Mouse (Mus musculus) ES-Bruce4 (cell line): Measurements from ENCODE around the gene Prep. TPM values are rescaled to one million over a fixed set of nuclear protein-coding genes. Genes with fewer than 3 reads are reported as not detected.

Experiments
- H3K27ac ChIP-seq: 2 replicates; pipeline ENCODE4 v1.5.1; 2012; ENCODE audit warnings: low read length, inconsistent platforms; ENCODE audit not compliant: insufficient read depth
- H3K27me3 ChIP-seq: 2 replicates; pipeline ENCODE4 v1.6.1; 2012; ENCODE audit warnings: mild to moderate bottlenecking, low read length, inconsistent platforms; ENCODE audit not compliant: control insufficient read depth, poor library complexity, insufficient read depth, severe bottlenecking
- H3K36me3 ChIP-seq: 2 replicates; pipeline ENCODE4 v1.6.1; 2012; ENCODE audit warnings: inconsistent platforms, mild to moderate bottlenecking, low read length, moderate library complexity; ENCODE audit not compliant: control insufficient read depth, poor library complexity, insufficient read depth, severe bottlenecking
- H3K4me1 ChIP-seq: one replicate; pipeline ENCODE4 v1.8.1; 2011; ENCODE audit warnings: low read length; ENCODE audit not compliant: control insufficient read depth, insufficient read depth
- H3K4me3 ChIP-seq: 2 replicates; pipeline ENCODE4 v1.5.1; 2011; ENCODE audit warnings: low read depth, mild to moderate bottlenecking, low read length
- H3K9ac ChIP-seq: 2 replicates; pipeline ENCODE4 v1.6.1; 2012; ENCODE audit warnings: low read depth, mild to moderate bottlenecking, inconsistent platforms; ENCODE audit not compliant: poor library complexity, severe bottlenecking
- H3K9me3 ChIP-seq: replicated peaks from 2 replicates; pipeline ENCODE4 v1.6.1; 2012; ENCODE audit warnings: mild to moderate bottlenecking, low read length, inconsistent platforms; ENCODE audit not compliant: control insufficient read depth, poor library complexity, insufficient read depth, severe bottlenecking
- CTCF ChIP-seq: IDR thresholded peaks from one replicate; pipeline ENCODE4 v1.8.1; 2011; ENCODE audit warnings: low read depth, low read length
- EP300 ChIP-seq: IDR thresholded peaks from 2 replicates; pipeline ENCODE4 v1.6.1; 2011; ENCODE audit warnings: low read depth, low read length; ENCODE audit not compliant: insufficient read depth
- POLR2A ChIP-seq: IDR thresholded peaks from one replicate; pipeline ENCODE4 v1.8.1; 2011; ENCODE audit warnings: low read length; ENCODE audit not compliant: insufficient read depth
- polyA plus RNA-seq: library from polyadenylated mRNA; stranded (reverse); fragments of >200 nt; gene quantifications from 2 replicates; pipeline ENCODE4 v1.2.4, GENCODE M21; 2011; ENCODE audit warnings: low read depth; ENCODE audit not compliant: missing spikeins, insufficient read depth, insufficient read length

The Prep gene
- polyA plus RNA-seq, 1 experiment = 24.1 TPM

DNA sequence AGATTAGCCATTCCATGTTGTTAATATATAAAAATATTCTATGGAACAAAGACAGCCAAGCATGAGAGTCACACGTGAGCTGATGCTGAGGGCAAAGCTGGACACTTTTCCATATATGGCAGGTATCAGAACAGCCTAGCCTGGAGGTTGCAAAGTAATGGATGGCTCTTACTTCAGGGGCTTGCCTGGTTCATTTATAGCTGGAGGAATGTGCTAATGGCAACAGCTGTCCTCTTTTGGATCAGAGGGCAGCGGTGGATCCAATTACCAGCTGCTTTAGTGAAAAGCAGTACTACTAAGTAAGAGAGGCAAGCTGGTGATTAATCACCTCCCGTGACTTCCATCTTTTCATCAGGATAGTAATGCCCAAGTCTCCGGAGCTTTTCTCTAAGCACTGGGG, 41.8 kb upstream of the Prep start:
- H3K27me3 ChIP-seq = no peaks in the 10 kb centered on the region
- TF ChIP-seq EP300 = no peak
- no peak overlapping the region for H3K9ac ChIP-seq
- no peak overlapping the region for H3K27ac ChIP-seq
- H3K9me3 ChIP-seq = no peaks in the 10 kb centered on the region
- no peaks in the 10 kb centered on the region for H3K4me1 ChIP-seq
- no peaks in the 10 kb centered on the region for H3K36me3 ChIP-seq
- no peak overlapping the region for H3K4me3 ChIP-seq

DNA sequence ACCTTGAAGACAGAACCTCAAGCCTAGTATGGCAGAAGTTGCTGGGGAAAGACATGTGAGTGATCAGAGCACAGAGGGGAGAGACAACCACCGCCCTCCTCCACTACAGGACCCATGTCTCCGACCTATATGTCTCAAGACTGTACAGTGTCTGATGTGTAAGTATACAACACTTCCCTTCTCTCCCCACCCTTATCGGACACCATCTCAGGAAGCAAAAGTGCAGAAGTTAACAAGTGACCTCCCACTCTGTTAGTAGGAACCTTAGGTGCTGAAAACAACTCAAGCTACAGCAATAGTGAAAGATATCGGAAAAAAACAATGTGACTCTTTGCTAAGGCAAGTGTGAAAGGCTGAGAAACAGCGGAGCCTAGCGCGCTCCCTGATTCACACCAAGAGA, 40.1 kb upstream of the Prep start:
- Histone ChIP-seq H3K36me3 (no peaks in the 10 kb centered on the region), H3K27ac (no peak overlapping the region), H3K9me3 (no peaks in the 10 kb centered on the region), H3K27me3 (no peaks in the 10 kb centered on the region), H3K4me1 (no peaks in the 10 kb centered on the region), H3K9ac (no peak overlapping the region), H3K4me3 (no peak overlapping the region)
- TF ChIP-seq POLR2A (no peak), EP300 (no peak), CTCF (no peak)

DNA sequence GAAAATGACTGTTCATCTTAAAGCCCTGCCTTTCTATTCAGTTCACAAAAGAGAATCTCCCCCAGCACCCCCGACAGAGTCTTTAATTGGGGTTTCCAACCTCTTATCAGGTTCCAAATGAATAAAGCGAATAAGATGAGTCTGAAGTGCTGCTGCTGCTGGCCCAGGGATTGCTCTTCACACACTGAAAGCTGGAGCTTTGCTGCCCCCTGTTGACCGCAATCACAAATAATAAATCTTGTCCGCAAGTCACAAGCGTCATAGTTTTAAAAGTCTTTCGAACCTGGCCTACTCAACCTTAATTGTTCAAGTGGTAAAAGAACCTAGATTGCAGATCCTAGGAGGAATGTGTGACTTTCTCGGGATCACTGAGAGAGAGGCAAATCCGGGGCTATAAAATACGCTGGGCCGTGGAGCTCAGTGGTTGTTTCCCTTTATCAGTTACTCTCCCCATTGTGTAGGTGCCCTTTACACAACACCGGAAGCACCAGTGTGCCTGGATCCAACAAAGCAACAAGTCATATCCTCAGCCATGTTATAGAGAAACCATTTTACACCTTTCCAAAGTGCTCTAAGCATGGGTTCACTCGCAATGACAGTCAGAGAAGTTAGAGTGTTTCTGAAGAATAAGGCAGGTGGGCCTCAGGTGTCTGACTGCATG, 21.6 kb upstream of the Prep start:
- no peak for TF ChIP-seq POLR2A
- peak; percentile 60 for TF ChIP-seq CTCF
- Histone ChIP-seq H3K9ac (no peak overlapping the region), H3K4me1 (no peaks in the 10 kb centered on the region), H3K4me3 (no peak overlapping the region), H3K27me3 (no peaks in the 10 kb centered on the region), H3K9me3 (no peaks in the 10 kb centered on the region), H3K36me3 (no peaks in the 10 kb centered on the region), H3K27ac (no peak overlapping the region)

DNA sequence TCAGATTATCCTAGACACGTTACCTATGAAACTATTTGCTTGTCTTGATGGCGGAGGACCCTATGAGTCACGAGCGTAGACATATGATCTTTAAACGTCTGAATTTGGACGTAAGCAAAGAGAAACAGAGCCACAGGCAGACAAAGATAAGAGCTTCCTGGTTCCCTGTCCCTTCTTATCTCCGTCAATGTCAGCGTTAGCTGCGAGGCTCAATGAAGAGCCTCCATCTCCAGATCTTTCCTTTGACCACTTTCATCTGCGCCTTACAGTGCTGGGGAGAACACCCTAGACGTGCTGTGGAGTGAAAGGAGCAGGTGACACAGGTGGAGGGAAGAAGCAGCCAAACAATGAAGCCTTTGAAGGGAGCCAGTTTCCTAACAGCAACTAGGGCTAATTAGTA, 18.8 kb upstream of the Prep start:
- Histone ChIP-seq H3K4me1 (no peaks in the 10 kb centered on the region), H3K9ac (no peak overlapping the region), H3K4me3 (no peak overlapping the region), H3K27ac (no peak overlapping the region), H3K9me3 (no peaks in the 10 kb centered on the region), H3K27me3 (no peaks in the 10 kb centered on the region), H3K36me3 (no peaks in the 10 kb centered on the region)
- TF ChIP-seq POLR2A (no peak), EP300 (no peak), CTCF (no peak)

DNA sequence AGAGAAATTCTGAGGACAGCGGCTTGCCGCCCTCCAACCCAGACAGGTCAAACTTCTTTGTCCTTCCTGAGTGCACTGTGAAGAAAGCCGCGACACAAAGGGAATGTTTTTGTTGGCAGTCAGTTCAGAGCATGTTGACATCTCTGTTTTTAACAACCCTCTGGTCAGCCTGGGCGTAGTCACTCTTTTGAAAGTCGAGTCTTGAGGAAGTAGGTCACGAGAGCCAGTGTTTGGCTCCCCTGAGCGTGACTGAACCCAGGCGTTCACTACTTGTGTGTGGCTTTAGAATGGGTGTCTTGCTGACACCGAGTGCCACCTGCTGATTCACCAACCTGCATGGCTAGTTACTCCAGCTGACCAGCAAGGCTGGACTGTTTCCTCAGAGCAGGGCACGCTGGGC, 18.4 kb upstream of the Prep start:
- H3K27me3 ChIP-seq = no peaks in the 10 kb centered on the region
- no peaks in the 10 kb centered on the region for H3K9me3 ChIP-seq
- no peaks in the 10 kb centered on the region for H3K4me1 ChIP-seq
- H3K36me3 ChIP-seq = no peaks in the 10 kb centered on the region
- no peak for TF ChIP-seq CTCF
- TF ChIP-seq EP300 = no peak
- no peak for TF ChIP-seq POLR2A
- H3K9ac ChIP-seq = no peak overlapping the region
- no peak overlapping the region for H3K27ac ChIP-seq
- no peak overlapping the region for H3K4me3 ChIP-seq

DNA sequence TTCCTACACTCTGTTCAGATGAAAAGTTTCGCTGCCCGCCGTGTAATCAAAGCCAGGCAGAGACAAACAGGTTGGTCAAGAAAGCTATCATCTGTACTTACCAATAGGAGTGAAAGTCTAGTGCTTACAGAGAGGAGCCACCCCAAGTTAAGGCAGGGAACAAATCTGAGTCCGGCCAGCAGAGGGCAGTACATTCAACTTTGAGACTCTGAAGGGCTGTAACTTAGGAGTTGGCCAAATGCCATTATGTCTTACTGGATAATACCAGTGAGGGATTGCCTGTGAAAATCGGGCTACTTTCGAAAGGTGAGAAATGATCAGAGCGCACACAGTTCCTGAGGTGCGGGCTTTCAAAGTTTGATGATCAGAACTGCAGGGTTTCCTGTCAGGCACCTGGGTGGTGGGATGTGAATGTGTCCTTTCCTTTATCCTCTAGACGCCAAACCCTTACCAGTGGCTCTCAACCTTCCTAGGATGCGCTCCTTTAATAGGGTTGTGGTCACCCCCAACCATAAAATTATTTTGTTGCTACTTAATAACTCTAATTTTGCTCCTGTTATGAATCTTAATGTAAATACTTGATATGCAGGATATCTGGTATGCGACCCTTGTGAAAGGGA, 15.8 kb upstream of the Prep start:
- Histone ChIP-seq H3K9me3 (peaks cover 8% of the 10 kb centered on the region), H3K27ac (no peak overlapping the region), H3K36me3 (no peaks in the 10 kb centered on the region), H3K4me1 (no peaks in the 10 kb centered on the region), H3K4me3 (no peak overlapping the region), H3K27me3 (no peaks in the 10 kb centered on the region), H3K9ac (no peak overlapping the region)
- TF ChIP-seq CTCF = peak; percentile 58
- TF ChIP-seq EP300 = no peak
